Mouse (Mus musculus): ENCODE data around the gene Blmh.
"Not testable (repeated sequence)": the region's sequence is repeated elsewhere in the genome, so short reads cannot be mapped to it uniquely, and the experiment has no call there.

Blmh gene

GRCm38 (mm10) chr11:76916539-76917229, 7.9 kb upstream of the Blmh start:
- in situ Hi-C loops (cut with MboI), result no loop called here

- in situ Hi-C loops (cut with MboI), result no loop called here
Observed at GRCm38 (mm10) chr11:76917230-76917548, 7.4 kb upstream of the Blmh start.

- in situ Hi-C loops (cut with MboI), result no loop called here
Observed at GRCm38 (mm10) chr11:76920607-76921006, 4.0 kb upstream of the Blmh start.

GRCm38 (mm10) chr11:76928586-76928985, 4.0 kb downstream of the Blmh start:
- in situ Hi-C loops (cut with MboI), result not testable (repeated sequence)

GRCm38 (mm10) chr11:76933209-76933608, 8.6 kb downstream of the Blmh start:
- in situ Hi-C loops (cut with MboI), result no loop called here

GRCm38 (mm10) chr11:76936578-76936977, 12.0 kb downstream of the Blmh start:
- in situ Hi-C loops (cut with MboI), result no loop called here

GRCm38 (mm10) chr11:76944839-76945238, 20.2 kb downstream of the Blmh start:
- in situ Hi-C loops (cut with MboI), result no loop called here

GRCm38 (mm10) chr11:76945386-76946202, 21.0 kb downstream of the Blmh start:
- in situ Hi-C loops (cut with MboI), result no loop called here

GRCm38 (mm10) chr11:76946203-76946585, 21.6 kb downstream of the Blmh start:
- in situ Hi-C loops (cut with MboI), result no loop called here

- in situ Hi-C loops (cut with MboI), result no loop called here
Observed at GRCm38 (mm10) chr11:76953536-76953935, 28.9 kb downstream of the Blmh start.

GRCm38 (mm10) chr11:76965703-76966102, 41.1 kb downstream of the Blmh start:
- in situ Hi-C loops (cut with MboI), result no loop called here

- in situ Hi-C loops (cut with MboI), result no loop called here
Observed at GRCm38 (mm10) chr11:76970328-76970727, 45.7 kb downstream of the Blmh start.

GRCm38 (mm10) chr11:76974680-76975319, 50.2 kb downstream of the Blmh start:
- in situ Hi-C loops (cut with MboI), result no loop called here

GRCm38 (mm10) chr11:76981570-76982141, 57.0 kb downstream of the Blmh start:
- in situ Hi-C loops (cut with MboI), result no loop called here

- in situ Hi-C loops (cut with MboI), result no loop called here
Observed at GRCm38 (mm10) chr11:76982415-76982814, 57.8 kb downstream of the Blmh start.

GRCm38 (mm10) chr11:76983641-76984040, 59.0 kb downstream of the Blmh start:
- in situ Hi-C loops (cut with MboI), result no loop called here

GRCm38 (mm10) chr11:76984173-76984572, 59.6 kb downstream of the Blmh start:
- in situ Hi-C loops (cut with MboI), result no loop called here

GRCm38 (mm10) chr11:76990839-76991238, 66.2 kb downstream of the Blmh start:
- in situ Hi-C loops (cut with MboI), result no loop called here

- in situ Hi-C loops (cut with MboI), result no loop called here
Observed at GRCm38 (mm10) chr11:76992886-76993285, 68.3 kb downstream of the Blmh start.

GRCm38 (mm10) chr11:76995966-76996672, 71.5 kb downstream of the Blmh start:
- in situ Hi-C loops (cut with MboI), result no loop called here

GRCm38 (mm10) chr11:76997305-76997704, 72.7 kb downstream of the Blmh start:
- in situ Hi-C loops (cut with MboI), result no loop called here
